Mouse (Mus musculus) heart, adult 2 months (tissue): ENCODE measurements around the gene Syngr4.

Source experiments
- CTCF ChIP-seq: fragments of 200-600 bp; IDR thresholded peaks from 2 replicates; pipeline ENCODE4 v1.8.1; 2022; ENCODE audit warnings: antibody characterized with exemption, mild to moderate bottlenecking, moderate library complexity
- EP300 ChIP-seq: fragments of 200-500 bp; IDR thresholded peaks from 2 replicates; pipeline ENCODE4 v1.6.1; 2011; ENCODE audit warnings: low read depth, low read length, control low read depth; ENCODE audit not compliant: insufficient read depth
- POLR2A ChIP-seq: fragments of 200-500 bp; IDR thresholded peaks from 2 replicates; pipeline ENCODE4 v1.6.1; 2011; ENCODE audit warnings: mild to moderate bottlenecking, low read depth, low read length, control low read depth; ENCODE audit not compliant: insufficient read depth

DNA sequence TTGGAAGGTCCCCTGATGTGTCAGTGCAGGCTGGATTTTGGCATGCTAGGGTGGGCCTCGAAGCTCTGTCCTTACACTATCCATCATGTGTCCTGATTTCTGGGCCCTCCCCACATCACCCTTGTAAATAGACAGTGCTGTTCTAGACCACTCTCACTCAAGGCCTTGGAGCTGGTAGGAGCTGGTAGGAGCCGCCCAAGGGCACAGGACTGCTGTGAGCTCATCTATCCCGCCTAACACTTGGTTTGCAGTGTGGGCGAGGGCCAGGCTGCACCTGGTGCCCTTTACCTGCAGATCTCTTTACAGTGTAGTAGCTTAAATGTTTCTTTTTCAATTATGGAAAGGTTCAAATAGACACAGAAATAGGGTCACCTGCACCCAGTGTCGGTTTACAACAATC, 18.5 kb upstream of the Syngr4 start:
- TF ChIP-seq CTCF (no peak), POLR2A (no peak), EP300 (no peak)
